Mouse (Mus musculus) embryo, embryonic 11 days (tissue): ENCODE data around the gene Slc35a2.
"Not testable (repeated sequence)": the region's sequence is repeated elsewhere in the genome, so short reads cannot be mapped to it uniquely, and the experiment has no call there.

Experiments
- DNase-seq: peaks from one replicate; pipeline ENCODE4 v3.0.0-alpha.2; 2015

Gene Slc35a2

DNA sequence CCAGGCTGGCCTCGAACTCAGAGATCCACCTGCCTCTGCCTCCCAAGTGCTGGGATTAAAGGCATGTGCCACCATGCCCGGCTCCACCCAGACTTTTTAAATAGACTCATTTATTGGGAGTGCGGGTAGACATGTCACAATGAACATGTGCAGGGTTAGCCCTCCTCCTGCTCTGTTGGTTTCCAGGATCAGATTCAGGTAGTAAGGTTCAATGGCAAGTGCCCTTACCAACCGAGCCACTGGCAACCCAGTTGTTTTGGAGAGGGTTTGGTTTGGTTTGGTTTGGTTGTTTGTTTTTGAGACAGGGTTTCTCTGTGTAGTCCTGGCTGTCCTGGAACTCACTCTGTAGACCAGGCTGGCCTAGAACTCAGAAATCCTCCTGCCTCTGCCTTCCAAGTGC, 25.4 kb downstream of the Slc35a2 start, which contains the start of gene Gm10490:
Gene Gm10490, plus strand, starts transcription at position 301 of the 400 bp plus-strand sequence.
- not testable (repeated sequence) for DNase-seq

DNA sequence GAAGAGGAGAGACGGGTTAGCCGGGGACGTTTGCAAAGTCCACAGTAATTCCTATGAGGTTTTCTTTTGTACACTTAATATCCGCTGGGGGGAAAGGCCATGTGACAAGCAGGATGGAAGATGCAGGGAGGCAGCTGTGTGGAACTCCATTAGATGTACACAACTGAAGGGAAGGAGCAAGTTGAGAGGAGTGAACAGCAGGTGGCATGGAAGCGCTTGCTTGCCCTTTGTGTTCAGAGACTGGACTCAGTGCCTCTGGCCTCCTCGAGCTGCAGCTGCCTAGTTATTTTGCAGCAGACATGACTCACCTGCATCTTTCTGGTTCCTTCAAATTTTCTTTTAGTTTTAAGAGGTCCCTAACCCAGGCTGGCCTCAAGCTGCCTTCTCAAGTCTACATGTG, 26.6 kb downstream of the Slc35a2 start:
- no peak for DNase-seq

GRCm38 (mm10) chrX:7915669-7916068, 31.8 kb downstream of the Slc35a2 start:
- peak; percentile 24 for DNase-seq

DNA sequence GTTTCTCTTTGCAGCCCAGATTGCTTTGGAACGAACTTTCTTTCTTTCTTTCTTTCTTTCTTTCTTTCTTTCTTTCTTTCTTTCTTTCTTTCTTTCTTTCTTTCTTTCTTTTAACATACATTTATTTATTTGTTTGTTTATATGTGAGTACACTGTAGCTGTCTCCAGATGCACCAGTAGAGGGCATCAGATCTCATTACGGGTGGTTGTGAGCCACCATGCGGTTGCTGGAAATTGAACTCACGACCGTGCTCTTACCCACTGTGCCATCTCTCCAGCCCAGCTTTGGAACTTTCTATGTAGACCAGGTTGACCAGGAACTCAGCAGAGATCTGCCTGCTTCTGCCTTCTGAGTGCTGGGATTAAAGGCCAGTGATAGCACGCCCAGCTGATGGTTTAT, 34.1 kb downstream of the Slc35a2 start:
- DNase-seq = not testable (repeated sequence)

DNA sequence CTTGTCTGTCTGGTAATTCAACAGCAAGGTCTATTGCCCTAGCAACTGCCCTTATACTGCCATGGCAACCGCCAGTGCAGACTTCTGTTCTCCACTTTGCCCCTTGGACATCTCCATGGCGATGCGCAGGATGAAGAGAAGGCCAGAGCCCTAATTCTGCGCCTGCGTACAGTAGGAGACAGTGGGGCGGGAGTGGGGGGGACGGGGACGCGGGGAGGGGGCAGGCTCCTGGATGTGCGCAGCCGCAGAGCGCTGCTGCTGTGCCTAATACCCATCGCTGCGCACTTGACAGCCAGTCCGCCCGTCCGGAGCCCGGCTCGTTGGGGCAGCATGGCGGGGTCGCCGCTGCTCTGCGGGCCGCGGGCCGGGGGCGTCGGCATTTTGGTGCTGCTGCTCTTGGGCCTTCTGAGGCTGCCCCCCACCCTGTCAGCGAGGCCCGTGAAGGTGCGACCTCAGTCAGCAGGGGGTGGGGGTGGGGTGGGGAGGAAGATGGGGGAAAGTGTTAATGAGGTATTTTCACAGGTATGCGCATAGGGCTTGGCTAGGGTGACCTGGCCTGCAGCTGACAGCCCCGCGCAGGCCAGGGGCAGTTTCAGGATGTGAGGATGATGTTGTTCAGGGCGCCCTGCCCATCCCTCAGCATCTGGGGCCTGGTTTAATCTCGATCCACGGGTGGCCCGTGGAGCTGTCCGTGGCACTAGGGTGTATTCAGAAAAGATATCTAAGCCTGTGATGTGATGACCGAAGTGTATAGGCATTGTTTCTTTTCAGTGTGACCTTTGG, 36.0 kb downstream of the Slc35a2 start, which contains the start of gene Pcsk1n:
Gene Pcsk1n, plus strand, starts transcription at position 222 of the 783 bp plus-strand sequence.
- DNase-seq = peak; percentile 66

DNA sequence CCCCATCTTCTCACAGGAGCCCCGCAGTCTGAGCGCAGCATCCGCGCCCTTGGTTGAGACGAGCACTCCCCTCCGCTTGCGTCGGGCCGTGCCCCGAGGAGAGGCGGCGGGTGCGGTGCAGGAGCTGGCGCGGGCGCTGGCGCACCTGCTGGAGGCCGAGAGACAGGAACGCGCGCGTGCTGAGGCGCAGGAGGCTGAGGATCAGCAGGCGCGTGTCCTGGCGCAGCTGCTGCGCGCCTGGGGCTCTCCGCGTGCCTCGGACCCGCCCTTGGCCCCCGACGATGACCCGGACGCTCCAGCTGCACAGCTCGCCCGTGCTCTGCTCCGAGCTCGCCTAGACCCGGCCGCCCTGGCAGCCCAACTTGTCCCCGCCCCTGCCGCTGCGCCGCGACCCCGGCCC, 38.2 kb downstream of the Slc35a2 start:
- peak; percentile 47 for DNase-seq

DNA sequence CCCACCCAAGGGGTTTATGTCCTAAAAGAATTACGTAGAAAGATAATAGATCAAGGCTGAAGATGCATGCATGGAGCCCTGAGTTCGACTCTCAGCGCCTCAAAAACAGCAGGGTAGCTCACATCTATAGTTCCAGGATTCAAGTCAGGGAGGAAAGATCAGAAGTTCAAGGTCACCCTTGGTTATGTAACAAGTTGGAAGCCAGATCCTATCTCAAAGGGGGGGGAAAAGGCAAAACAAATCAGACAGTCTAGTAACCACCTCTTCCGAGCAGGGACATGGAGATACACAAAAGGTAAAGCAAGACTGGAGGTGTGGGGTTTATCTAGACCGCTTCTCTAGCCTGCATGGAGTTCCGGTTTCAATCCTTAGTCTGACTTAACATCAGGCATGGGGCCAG, 42.4 kb downstream of the Slc35a2 start:
- DNase-seq = no peak

- DNase-seq = no peak
These were observed 43.3 kb downstream of the Slc35a2 start for GRCm38 (mm10) chrX:7927116-7927515.

DNA sequence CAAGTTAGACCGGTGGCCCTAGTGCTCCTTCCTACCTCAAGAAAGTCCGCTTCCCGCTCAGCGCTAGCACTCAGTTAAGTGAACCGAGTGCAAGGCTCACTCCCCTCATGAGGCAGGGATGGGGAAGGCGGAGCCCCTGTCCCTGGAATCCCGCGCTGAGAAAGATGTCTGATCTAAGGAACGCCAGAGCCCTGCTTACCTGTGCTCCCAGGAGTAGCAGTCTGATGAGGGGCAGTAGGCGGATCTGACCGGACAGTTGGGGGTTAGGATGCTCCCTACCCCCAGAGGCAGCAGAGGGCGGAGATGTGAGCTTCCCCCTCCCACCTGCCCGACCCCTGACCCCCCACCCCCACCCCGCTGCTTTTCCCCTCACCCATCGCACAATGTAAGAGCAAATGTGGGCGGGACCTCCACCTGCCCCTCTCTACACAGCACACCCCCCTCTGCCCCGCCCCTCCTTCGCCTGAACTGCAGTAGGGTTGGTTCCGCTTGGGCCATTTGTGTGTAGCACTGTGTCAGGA, 44.5 kb downstream of the Slc35a2 start, which contains the start of gene Eras:
Gene Eras, minus strand, starts transcription at position 338 of the 521 bp plus-strand sequence.
- no peak for DNase-seq

GRCm38 (mm10) chrX:7936874-7937273, 53.0 kb downstream of the Slc35a2 start:
- DNase-seq = no peak

GRCm38 (mm10) chrX:7937667-7938066, 53.8 kb downstream of the Slc35a2 start:
- DNase-seq = no peak
